In the genomic region with DNA sequence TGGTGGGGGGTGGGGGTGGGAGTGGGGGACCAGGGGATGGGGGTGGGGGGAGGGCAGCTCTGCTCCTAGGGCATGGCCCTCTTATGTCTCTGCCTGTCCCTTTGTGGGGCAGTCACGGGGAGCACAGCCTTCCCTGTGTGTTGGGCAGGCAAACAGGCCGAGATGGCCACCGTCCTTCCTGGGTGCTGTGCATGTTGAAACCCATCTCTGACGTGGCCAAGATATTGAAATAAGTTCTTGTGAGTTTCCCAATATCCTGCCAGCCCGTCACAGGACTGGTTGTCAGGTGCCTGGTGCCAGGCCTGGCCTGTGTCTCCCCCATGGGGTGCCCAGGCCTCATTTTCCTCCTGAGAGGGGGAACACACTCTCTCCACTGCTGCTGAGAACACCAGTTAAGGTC, we compare ENCODE assay signal across 13 mouse cellular contexts. TPM values are rescaled to one million over a fixed set of nuclear protein-coding genes. Genes with fewer than 3 reads are reported as not detected.
DNase-seq lines count a peak whose midpoint lies in the region; ATAC-seq and TF ChIP-seq lines count a peak whose summit lies in the region.
"Had no signal": no experiment of that assay in that cellular context is flagged by ENCODE, and none has a peak within 500 bp of the region (broad histone marks: within the 10 kb centered on the region; RNA-seq: fewer than 3 reads in every experiment).

No protein-coding gene starts in this region.

- peaks cover 42% of the 10 kb centered on the region for H3K4me1 ChIP-seq in forebrain, embryonic 12.5 days

- WGBS in forebrain, embryonic 12.5 days = 93% methylated on average over 5 of the region's 5 CpGs

- no peak for ATAC-seq in CD4-positive, CD25-positive, alpha-beta regulatory T cell, adult 4 months
- ATAC-seq in forebrain, embryonic 12.5 days (ENCODE audit: low FRiP score) = no peak

- H3K9ac ChIP-seq in forebrain, embryonic 12.5 days = no peak overlapping the region
- H3K9ac ChIP-seq: heart, embryonic 13.5 days; hindbrain, embryonic 15.5 days; neural tube, embryonic 13.5 days had no signal

- intact Hi-C loops in gastrocnemius, adult 2 months (cut with DNase I) = no loop called here

- no peak for TF ChIP-seq CTCF in gastrocnemius, adult 2 months (IDR thresholded peaks at IDR 0.05)

- no peaks in the 10 kb centered on the region for H3K36me3 ChIP-seq in forebrain, embryonic 12.5 days (replicated peaks)
- H3K36me3 ChIP-seq: heart, embryonic 13.5 days; hindbrain, embryonic 15.5 days; limb, embryonic 13.5 days; neural tube, embryonic 13.5 days had no signal

- H3K27me3 ChIP-seq in forebrain, embryonic 12.5 days = peaks cover 42% of the 10 kb centered on the region
- H3K27me3 ChIP-seq: heart, embryonic 13.5 days; hindbrain, embryonic 15.5 days; limb, embryonic 13.5 days; neural tube, embryonic 13.5 days had no signal

- H3K4me3 ChIP-seq in gastrocnemius, adult 2 months = no peak overlapping the region
- no peak overlapping the region for H3K4me3 ChIP-seq in forebrain, embryonic 12.5 days (replicated peaks)
- H3K4me3 ChIP-seq: heart, embryonic 13.5 days; hindbrain, embryonic 15.5 days; limb, embryonic 13.5 days; neural tube, embryonic 13.5 days had no signal

- H3K27ac ChIP-seq in gastrocnemius, adult 2 months = peak overlapping the region; percentile 52; the same call in 1 of the 2 replicates
- H3K27ac ChIP-seq in forebrain, embryonic 12.5 days = no peak overlapping the region
- H3K27ac ChIP-seq: hindbrain, embryonic 15.5 days; limb, embryonic 13.5 days; neural tube, embryonic 13.5 days had no signal

- DNase-seq in gastrocnemius, adult 2 months = peak; percentile 64
- no peak for DNase-seq in gastrocnemius, adult 8-10 months (ENCODE audit: low spot score in 2 of 2)
- peak; percentile 64 to 81 for DNase-seq in urinary bladder, postnatal 36 days (ENCODE audit: low spot score in 2 of 2)
- DNase-seq in urinary bladder, postnatal 10 days (ENCODE audit: low spot score) = no peak
- peak; percentile 79 for DNase-seq in lung, postnatal 25 days (ENCODE audit: low spot score)
- no peak for DNase-seq in kidney, postnatal 36 days

- no peaks in the 10 kb centered on the region for H3K9me3 ChIP-seq in forebrain, embryonic 12.5 days
- H3K9me3 ChIP-seq: heart, embryonic 13.5 days; hindbrain, embryonic 15.5 days; limb, embryonic 13.5 days; neural tube, embryonic 13.5 days had no signal

- H3K4me2 ChIP-seq in forebrain, embryonic 12.5 days = no peak overlapping the region
- H3K4me2 ChIP-seq: hindbrain, embryonic 15.5 days; limb, embryonic 13.5 days; midbrain, embryonic 11.5 days; neural tube, embryonic 13.5 days had no signal

RNA-seq across cellular contexts. Expression of gene Rxra, which starts 37.9 kb away (rescaled TPM):
- total RNA-seq in gastrocnemius, adult 2 months (2021) = 100 to 1,000 TPM; 118 to 120 TPM
- total RNA-seq in gastrocnemius, adult 8-10 months (2022) = 100 to 1,000 TPM; 127 to 155 (median 141) TPM
- 1 to 10 TPM; 3.3 to 7.8 TPM for polyA plus RNA-seq in CD4-positive, CD25-positive, alpha-beta regulatory T cell, adult 4 months (2017; shearing (Covaris generic))
- polyA plus RNA-seq in forebrain, embryonic 12.5 days (2016; fragmentation: Nextera tagmentation; extraction: Ambion mirVana) = 6.7 and 7.8 TPM in 2 replicates

Comparison
In these comparisons a context has a peak if more than half of its experiments do, and no peak if none do; other contexts are left out.
1. DNase-seq: peak in gastrocnemius, adult 2 months (single experiment), urinary bladder, postnatal 36 days (2 of 2) and lung, postnatal 25 days (single experiment); none in gastrocnemius, adult 8-10 months (0 of 2), urinary bladder, postnatal 10 days (single experiment) and kidney, postnatal 36 days (0 of 2).